ENCODE assay signal across 27 mouse cellular contexts in the genomic region with DNA sequence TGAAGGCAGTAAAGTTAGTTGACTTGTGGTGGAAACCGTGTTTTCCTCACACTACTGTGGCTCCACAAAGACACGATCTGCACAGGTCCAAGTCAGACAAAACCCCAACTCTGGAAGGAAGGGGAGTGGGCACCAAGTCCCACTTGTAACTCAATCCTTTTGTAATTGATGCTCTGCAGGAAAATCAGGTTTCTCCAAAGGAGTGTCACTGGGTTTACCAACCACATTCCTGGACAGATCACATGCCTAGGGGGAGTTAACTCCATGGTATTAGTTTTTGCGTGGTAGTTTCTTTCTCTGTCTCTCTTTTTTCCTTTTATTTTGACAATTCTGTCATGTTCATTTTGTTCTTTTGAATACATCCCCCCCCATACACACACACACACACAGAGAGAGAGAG.
DNase-seq lines count a peak whose midpoint lies in the region; ATAC-seq and TF ChIP-seq lines count a peak whose summit lies in the region.
"Had no signal": no experiment of that assay in that cellular context is flagged by ENCODE, and none has a peak within 500 bp of the region (broad histone marks: within the 10 kb centered on the region; RNA-seq: fewer than 3 reads in every experiment).

No protein-coding gene starts in this region.

- H3K36me3 ChIP-seq in heart, embryonic 13.5 days = no peaks in the 10 kb centered on the region
- H3K36me3 ChIP-seq in heart, embryonic 10.5 days = no peaks in the 10 kb centered on the region
- no peaks in the 10 kb centered on the region for H3K36me3 ChIP-seq in kidney, postnatal 0 days (ENCODE audit: insufficient read depth, low read length)
- no peaks in the 10 kb centered on the region for H3K36me3 ChIP-seq in limb, embryonic 14.5 days (ENCODE audit: control insufficient read depth, insufficient read depth, low read length)
- H3K36me3 ChIP-seq: embryonic facial prominence, embryonic 13.5 days; heart, embryonic 12.5 days; neural tube, embryonic 15.5 days had no signal

- H3K9me3 ChIP-seq in heart, embryonic 13.5 days = no peaks in the 10 kb centered on the region
- H3K9me3 ChIP-seq in heart, embryonic 10.5 days = no peaks in the 10 kb centered on the region
- no peaks in the 10 kb centered on the region for H3K9me3 ChIP-seq in kidney, postnatal 0 days (replicated peaks; ENCODE audit: low read length)
- no peaks in the 10 kb centered on the region for H3K9me3 ChIP-seq in limb, embryonic 14.5 days (ENCODE audit: control insufficient read depth, low read length)
- H3K9me3 ChIP-seq: embryonic facial prominence, embryonic 13.5 days; heart, embryonic 12.5 days; neural tube, embryonic 15.5 days had no signal

- no peak overlapping the region for H3K9ac ChIP-seq in heart, embryonic 13.5 days
- H3K9ac ChIP-seq in kidney, postnatal 0 days (ENCODE audit: low read depth, low read length) = no peak overlapping the region
- no peak overlapping the region for H3K9ac ChIP-seq in limb, embryonic 14.5 days (ENCODE audit: low read depth, low read length, severe bottlenecking)
- H3K9ac ChIP-seq: embryonic facial prominence, embryonic 13.5 days; heart, embryonic 12.5 days; neural tube, embryonic 15.5 days had no signal

- WGBS in heart, embryonic 13.5 days = 66% methylated on average over 3 of the region's 3 CpGs
- WGBS in heart, embryonic 10.5 days = 65% methylated on average over 3 of the region's 3 CpGs
- WGBS in kidney, postnatal 0 days = 43% methylated on average over 3 of the region's 3 CpGs
- WGBS in limb, embryonic 14.5 days = 49% methylated on average over 3 of the region's 3 CpGs

- no peak overlapping the region for H3K4me2 ChIP-seq in heart, embryonic 13.5 days
- no peak overlapping the region for H3K4me2 ChIP-seq in kidney, postnatal 0 days (ENCODE audit: low read length)
- no peak overlapping the region for H3K4me2 ChIP-seq in limb, embryonic 14.5 days (replicated peaks; ENCODE audit: low read depth, low read length, severe bottlenecking)
- H3K4me2 ChIP-seq: embryonic facial prominence, embryonic 13.5 days; heart, embryonic 12.5 days; liver, embryonic 11.5 days; neural tube, embryonic 15.5 days had no signal

- ATAC-seq in heart, embryonic 13.5 days (ENCODE audit: extremely low read depth, insufficient number of reproducible peaks, low FRiP score, low TSS enrichment) = no peak
- no peak for ATAC-seq in kidney, postnatal 0 days (replicated peaks; ENCODE audit: low FRiP score, low read depth)
- no peak for ATAC-seq in limb, embryonic 14.5 days (ENCODE audit: low FRiP score, low read depth)
- ATAC-seq in erythroblast, adult 5-6 weeks (replicated peaks; ENCODE audit: low FRiP score, poor library complexity, severe bottlenecking) = no peak
- ATAC-seq: activated CD4-positive, CD25-positive, alpha-beta regulatory T cell, adult 4 months; hindbrain, postnatal 0 days; intestine, embryonic 16.5 days had no signal

- H3K27me3 ChIP-seq in heart, embryonic 13.5 days (replicated peaks) = no peaks in the 10 kb centered on the region
- H3K27me3 ChIP-seq in heart, embryonic 10.5 days (ENCODE audit: insufficient read depth, poor library complexity, severe bottlenecking) = no peaks in the 10 kb centered on the region
- no peaks in the 10 kb centered on the region for H3K27me3 ChIP-seq in kidney, postnatal 0 days (ENCODE audit: insufficient read depth, low read length)
- H3K27me3 ChIP-seq in limb, embryonic 14.5 days (ENCODE audit: control insufficient read depth, insufficient read depth, low read length) = no peaks in the 10 kb centered on the region
- H3K27me3 ChIP-seq: embryonic facial prominence, embryonic 13.5 days; heart, embryonic 12.5 days; neural tube, embryonic 15.5 days had no signal

- H3K27ac ChIP-seq in heart, embryonic 13.5 days (replicated peaks) = peak overlapping the region; percentile 25; the same call in 1 of the 2 replicates
- H3K27ac ChIP-seq in heart, embryonic 10.5 days = no peak overlapping the region
- no peak overlapping the region for H3K27ac ChIP-seq in kidney, postnatal 0 days
- no peak overlapping the region for H3K27ac ChIP-seq in limb, embryonic 14.5 days (replicated peaks; ENCODE audit: low read depth, low read length)
- H3K27ac ChIP-seq: embryonic facial prominence, embryonic 13.5 days had no signal

- DNase-seq in heart, embryonic 10.5 days (ENCODE audit: low spot score) = no peak
- DNase-seq in kidney, postnatal 0 days (ENCODE audit: low spot score) = peak; percentile 37
- DNase-seq in kidney, adult 11 months = no peak
- peak; percentile 62 for DNase-seq in R1 (ENCODE audit: low read depth, low spot score)
- DNase-seq in limb, embryonic 14.5 days (ENCODE audit: low spot score) = peak; percentile 8
- DNase-seq: adrenal gland, adult 2 months; adrenal gland, postnatal 36 days; cerebellum, adult 2 months; gastrocnemius, postnatal 14 days; heart, adult 11 months; heart, postnatal 14 days; layer of hippocampus, postnatal 36 days; left cerebral cortex, postnatal 4 days; lung, postnatal 10 days; midbrain, embryonic 14.5 days; retina, postnatal 1 day; right cerebral cortex, postnatal 14 days; thymus, postnatal 4 days had no signal

- TF ChIP-seq CTCF in kidney, postnatal 0 days (IDR thresholded peaks at IDR 0.05; ENCODE audit: low read depth) = no peak

- peaks cover 21% of the 10 kb centered on the region for H3K4me1 ChIP-seq in heart, embryonic 13.5 days
- H3K4me1 ChIP-seq in heart, embryonic 10.5 days = no peaks in the 10 kb centered on the region
- peaks cover 6% of the 10 kb centered on the region; the same call in 1 of the 2 replicates for H3K4me1 ChIP-seq in kidney, postnatal 0 days (replicated peaks; ENCODE audit: insufficient read depth, low read length)
- H3K4me1 ChIP-seq in limb, embryonic 14.5 days (ENCODE audit: control insufficient read depth, insufficient read depth, low read length) = 0 out of 2 replicates have a peak, but pooled peaks cover 2% of the 10 kb centered on the region

- no peak overlapping the region for H3K4me3 ChIP-seq in heart, embryonic 13.5 days
- H3K4me3 ChIP-seq in heart, embryonic 10.5 days = no peak overlapping the region
- no peak overlapping the region for H3K4me3 ChIP-seq in kidney, postnatal 0 days (replicated peaks; ENCODE audit: low read depth, low read length)
- H3K4me3 ChIP-seq in limb, embryonic 14.5 days (replicated peaks; ENCODE audit: low read length) = no peak overlapping the region
- H3K4me3 ChIP-seq: embryonic facial prominence, embryonic 13.5 days; heart, embryonic 12.5 days; neural tube, embryonic 15.5 days had no signal

- TF ChIP-seq POLR2A in limb, embryonic 14.5 days (IDR thresholded peaks at IDR 0.05; ENCODE audit: borderline replicate concordance, extremely low read depth, insufficient read depth, insufficient read length) = no peak

Comparison
In these comparisons a context has a peak if more than half of its experiments do, and no peak if none do; other contexts are left out.
1. DNase-seq: peak in kidney, postnatal 0 days (single experiment), R1 (single experiment) and limb, embryonic 14.5 days (single experiment); none in heart, embryonic 10.5 days (single experiment) and kidney, adult 11 months (single experiment).